Mouse (Mus musculus) brain, embryonic 14.5 days (tissue): ENCODE measurements at regions not wholly inside any gene's neighbourhood (a gene's known extent, or its start where the extent isn't known, plus 50 kb on each side); places are given as distances from the start of the nearest gene placed in this dataset.
"Not testable (repeated sequence)": the region's sequence is repeated elsewhere in the genome, so short reads cannot be mapped to it uniquely, and the experiment has no call there.

Source experiments
- DNase-seq: peaks from one replicate; pipeline ENCODE4 v3.0.0-alpha.2; 2011; ENCODE audit warnings: low read depth
- CTCF ChIP-seq: fragments of 200-500 bp; IDR thresholded peaks from 2 replicates; pipeline ENCODE4 v1.5.1; 2012; ENCODE audit warnings: inconsistent platforms, mild to moderate bottlenecking, moderate library complexity, borderline replicate concordance; ENCODE audit not compliant: insufficient read depth, insufficient read length; ENCODE audit errors: extremely low read depth
- POLR2A ChIP-seq: fragments of 200-500 bp; IDR thresholded peaks from 2 replicates; pipeline ENCODE4 v1.6.1; 2012; ENCODE audit warnings: mild to moderate bottlenecking, inconsistent platforms, borderline replicate concordance; ENCODE audit not compliant: poor library complexity, insufficient read depth, insufficient read length, severe bottlenecking; ENCODE audit errors: extremely low read depth

DNA sequence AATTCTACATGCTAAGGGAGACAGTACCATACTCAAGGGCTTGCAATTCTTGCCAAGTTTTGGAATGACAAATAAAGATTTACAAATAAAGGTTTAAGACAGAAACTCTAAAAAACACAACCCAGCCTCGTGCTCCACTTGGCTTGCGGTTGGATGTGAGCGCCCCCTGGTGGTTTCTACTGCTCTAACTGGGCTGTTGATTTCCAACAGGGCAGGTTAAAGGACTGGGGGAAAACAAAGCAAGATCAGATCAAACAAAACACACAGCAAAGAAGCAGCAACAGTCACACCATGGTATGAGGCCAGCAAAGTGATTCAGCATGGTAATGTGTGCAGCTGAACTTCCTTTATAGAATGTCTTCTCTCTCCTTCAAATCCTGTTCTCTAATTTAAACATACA lies 339.2 kb downstream of the Adam3 start:
- TF ChIP-seq POLR2A (no peak), CTCF (peak; percentile 90)
- DNase-seq = peak; percentile 91

DNA sequence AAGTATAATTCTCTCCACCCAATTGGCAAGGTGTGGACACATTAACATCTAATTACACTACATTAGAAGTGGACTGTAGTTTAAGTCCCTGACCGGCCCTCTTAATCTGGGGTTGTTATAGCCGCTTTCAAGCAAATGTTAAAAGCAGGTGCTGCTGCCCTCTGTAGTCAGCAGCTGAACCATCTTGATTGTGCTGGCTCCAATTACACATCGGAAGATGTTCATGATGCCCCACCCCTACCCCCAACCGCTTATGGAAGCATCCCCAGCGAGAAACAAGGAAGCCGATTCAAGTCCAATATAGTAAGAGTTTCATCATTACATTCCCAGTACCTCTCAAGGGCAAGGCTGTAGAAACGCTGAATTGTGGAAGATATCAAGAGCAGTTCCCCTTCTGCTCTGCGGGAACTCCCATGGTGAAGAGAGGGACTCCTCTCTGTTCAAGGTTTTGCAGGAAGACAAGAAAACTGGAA lies 341.7 kb downstream of the Adam3 start:
- no peak for TF ChIP-seq POLR2A
- no peak for TF ChIP-seq CTCF

DNA sequence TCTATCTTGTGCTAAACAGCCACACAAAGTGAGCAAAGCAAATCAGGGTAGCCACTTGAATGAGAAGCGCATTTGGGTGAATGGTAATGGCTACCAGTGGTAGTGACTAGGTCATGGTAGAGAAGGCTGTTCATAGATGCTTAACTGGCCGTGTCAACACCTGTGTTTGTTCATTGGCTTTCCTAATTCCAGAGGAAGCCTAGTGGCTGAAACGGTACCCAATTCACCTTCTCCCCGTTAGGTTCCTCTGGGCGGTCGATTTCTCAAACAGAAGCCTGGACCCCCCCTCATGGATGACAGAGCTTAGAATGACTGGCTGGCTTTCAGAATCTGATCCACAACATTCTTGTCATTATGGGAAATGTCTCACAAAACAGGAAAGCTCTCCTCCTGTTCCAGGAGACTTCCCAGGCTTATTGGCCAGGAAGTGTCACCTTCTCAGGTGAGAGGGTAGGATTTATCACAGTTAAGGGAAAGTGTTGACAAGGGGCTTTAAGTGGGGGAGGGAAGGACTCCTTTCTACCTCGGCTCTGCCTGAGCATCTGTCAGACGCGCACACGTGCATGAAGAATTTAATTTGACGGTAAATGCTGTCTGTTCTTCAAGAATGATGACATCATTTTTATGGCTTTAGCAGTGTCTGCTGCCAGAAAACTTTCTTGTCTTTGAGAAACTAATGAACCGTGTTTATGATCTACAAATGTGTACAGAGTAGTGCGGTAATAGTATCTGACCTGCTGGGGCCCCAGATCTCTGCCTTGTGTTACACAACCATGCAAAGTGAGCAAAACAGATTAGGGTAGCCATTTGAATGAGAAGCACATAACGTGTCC lies 342.3 kb downstream of the Adam3 start:
- no peak for TF ChIP-seq CTCF
- peak; percentile 34 for DNase-seq

More for the DNA sequence above, 341.7 kb downstream of the Adam3 start:
- no peak for DNase-seq

DNA sequence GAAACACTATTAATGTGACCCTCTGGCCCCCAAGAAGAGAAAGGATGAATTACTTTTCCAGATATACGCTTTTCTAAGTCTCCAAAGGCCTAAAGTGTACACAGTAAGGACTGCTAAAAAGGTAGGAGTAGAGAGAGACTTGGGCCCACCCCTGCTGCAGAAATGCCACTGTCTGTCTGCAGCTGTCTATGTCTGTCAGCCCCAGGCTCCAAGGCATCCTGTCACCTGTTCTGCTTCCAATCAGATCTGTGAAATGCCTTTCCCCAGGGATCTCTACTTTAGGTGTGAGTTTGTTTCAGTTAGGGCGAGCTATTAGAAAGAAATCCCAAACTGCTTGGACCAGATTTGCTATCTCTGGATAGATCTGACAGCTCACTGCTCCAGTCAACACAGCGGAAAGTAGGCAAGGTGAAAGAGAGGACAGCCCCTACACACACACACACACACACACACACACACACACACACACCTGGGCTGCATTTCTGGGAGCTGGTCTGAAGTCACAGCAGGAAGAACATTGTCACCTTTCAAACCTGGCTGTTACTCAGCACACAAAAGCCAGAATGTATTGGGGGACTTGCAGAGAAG lies 343.9 kb downstream of the Adam3 start:
- TF ChIP-seq CTCF = no peak
- TF ChIP-seq POLR2A = no peak
- no peak for DNase-seq

DNA sequence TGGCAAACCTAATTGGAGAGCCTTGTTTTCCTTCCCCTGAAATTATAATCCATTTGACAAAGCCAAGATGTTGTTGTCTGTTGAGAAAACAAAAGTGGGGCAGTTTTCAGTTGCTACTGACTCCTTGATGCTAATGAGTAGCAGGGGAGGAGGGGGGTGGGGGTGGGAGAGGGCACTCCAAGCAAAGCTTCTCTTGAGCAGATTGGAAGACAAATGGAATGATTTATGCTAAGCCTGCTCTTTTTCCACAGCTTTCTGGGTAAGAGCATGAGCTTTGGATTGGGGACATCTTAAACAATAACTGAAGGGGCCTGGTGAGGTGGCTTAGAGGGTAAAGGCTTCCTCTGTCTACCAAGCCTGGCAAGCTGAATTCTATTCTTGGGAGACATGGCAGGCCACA lies 347.6 kb downstream of the Adam3 start:
- peak; percentile 18 for DNase-seq

DNA sequence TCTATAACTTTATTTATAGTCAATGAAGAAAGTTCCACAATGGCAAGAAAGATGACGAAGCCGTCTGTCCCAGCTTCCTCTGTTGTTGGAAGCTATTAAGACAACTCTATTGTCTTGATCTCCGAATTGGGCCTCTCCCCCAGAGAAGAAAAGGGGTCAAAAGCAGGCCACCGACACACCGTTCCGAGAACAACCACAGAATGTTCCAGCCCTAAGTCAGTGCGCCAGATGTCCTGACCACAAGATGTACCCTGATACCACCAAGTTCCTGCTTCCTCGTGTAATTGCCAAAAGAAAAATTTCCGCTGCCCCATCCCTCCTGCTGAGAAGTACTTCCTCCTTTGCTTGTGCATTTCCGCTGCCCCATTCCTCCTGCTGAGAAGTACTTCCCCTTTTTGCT lies 348.8 kb downstream of the Adam3 start:
- not testable (repeated sequence) for DNase-seq

More for the DNA sequence above, 347.6 kb downstream of the Adam3 start:
- TF ChIP-seq CTCF = no peak

DNA sequence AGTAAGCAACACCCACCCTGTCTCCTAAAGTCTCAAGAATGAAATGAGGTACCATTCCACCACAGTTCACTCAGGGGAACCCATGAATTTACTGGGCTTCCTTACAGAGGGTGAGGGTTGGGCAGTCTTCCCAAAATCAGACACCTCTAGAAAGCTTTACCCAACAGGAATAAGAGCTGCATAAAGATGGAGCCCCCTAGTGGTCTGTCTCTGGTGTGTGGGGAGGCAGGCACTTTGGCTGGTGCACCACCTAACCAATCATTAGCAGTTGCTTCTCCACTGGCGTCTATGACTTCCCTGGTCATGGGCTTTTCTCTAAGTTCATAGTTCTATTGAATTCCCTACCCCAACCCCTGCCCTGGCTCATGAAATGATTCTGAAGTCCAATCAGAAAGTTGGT lies 351.1 kb downstream of the Adam3 start:
- peak; percentile 29; the same call in 1 of the 2 replicates for TF ChIP-seq CTCF
- no peak for TF ChIP-seq POLR2A
- no peak for DNase-seq

DNA sequence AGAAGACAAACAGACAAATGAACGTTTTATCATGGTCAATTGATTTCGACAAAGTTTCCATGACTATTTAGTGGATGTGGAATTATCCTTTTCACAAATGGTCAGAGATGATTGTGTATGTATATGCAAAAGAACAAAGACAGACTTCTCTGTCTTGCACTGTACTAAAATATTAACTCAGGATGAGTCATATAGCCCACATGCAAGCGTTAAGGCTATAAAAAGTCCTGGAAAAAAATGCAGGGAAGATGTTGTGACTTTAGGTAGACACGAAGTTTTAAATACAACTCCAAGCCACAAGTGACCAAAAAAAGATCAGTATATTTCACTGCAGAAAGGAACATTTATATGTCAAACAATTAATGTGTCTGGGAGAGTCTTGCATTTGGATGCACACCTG lies 353.6 kb downstream of the Adam3 start:
- TF ChIP-seq POLR2A = no peak
- no peak for TF ChIP-seq CTCF
- DNase-seq = no peak

DNA sequence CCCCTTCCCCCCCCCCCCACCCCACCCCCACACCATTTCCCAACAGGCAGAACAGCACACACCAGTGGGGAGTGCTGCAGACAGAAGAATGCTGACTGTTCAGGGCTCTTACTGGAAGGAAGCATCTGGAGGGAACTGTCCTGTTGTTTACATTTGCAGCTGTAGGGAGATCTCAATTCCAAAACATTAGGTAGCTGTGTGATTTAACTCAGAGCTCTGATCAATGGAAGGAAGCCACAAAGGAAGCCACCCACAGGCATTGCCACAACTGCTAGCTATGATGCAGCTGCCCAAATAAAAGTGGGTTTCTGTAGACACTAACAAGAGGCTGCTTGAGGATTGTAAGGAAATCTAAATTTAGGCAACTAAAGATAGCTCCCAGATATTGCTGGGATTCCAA lies 359.7 kb downstream of the Adam3 start:
- peak; percentile 30 for DNase-seq
- TF ChIP-seq CTCF (no peak), POLR2A (no peak)

DNA sequence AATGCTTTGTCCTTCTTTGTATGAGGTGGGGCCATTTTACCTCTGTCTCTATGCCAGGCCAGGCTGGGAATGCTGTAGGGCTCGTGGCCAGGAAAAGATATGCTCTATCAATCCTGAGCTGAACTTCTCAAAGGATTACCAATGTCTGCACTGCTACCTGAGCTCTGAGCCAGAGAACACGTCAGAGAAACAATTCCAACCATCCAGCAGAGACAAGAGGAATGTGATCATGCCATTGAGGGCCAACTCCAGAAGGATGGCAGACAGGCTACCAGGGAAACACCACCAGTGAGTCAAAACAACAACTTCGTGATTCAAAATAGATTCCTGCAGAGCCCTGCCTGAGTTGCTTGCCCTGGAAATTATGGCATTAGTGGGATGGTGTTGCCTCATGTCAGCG lies 361.0 kb downstream of the Adam3 start:
- TF ChIP-seq POLR2A (no peak), CTCF (no peak)
- DNase-seq = no peak

DNA sequence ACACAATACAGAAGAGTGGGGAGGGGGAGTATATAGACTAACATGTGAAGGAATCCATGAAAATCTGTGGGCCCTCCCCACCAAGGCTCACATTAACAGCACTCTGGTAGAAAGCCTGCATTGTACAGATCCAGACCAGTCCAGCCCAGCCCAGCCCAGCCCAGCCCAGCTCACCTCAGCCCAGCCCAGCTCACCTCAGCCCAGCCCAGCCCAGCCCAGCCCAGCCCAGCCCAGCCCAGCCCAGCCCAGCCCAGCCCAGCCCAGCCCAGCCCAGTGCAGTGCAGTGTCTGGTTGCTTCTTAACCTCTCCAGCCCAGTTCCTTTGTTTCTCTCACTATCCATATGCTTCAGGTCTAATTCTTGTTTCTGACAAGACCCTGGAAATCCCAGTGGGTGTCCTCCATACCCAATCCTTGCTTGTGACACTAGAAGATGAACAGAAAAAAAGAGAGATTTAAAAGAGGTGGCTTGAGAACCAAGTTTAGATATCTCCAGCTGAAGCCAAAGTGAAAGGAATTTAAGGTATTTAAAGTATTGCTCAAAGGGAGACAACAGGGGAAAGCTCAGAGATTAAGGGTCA lies 366.5 kb downstream of the Adam3 start:
- DNase-seq = no peak
- TF ChIP-seq CTCF = no peak

DNA sequence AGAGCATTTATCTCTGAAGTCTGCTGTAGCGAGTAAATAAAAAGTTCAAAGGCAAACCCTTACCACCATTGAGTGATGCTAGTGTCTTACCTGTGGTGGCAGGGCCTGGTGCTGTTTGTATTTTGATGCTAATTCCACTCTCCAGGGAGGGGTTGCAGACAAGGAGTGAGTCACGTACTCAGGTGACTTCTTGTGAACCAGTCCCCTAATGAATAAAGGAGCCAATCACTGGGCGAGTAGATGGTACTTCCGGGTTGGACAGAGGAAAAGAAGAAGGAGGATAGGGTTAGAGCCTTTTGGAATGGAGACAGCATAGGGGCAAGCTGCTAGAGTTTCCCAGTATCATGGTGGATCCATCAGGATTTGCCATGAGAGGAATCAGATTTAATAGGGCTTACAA lies 370.5 kb downstream of the Adam3 start:
- DNase-seq = no peak
- no peak for TF ChIP-seq CTCF
- no peak for TF ChIP-seq POLR2A

DNA sequence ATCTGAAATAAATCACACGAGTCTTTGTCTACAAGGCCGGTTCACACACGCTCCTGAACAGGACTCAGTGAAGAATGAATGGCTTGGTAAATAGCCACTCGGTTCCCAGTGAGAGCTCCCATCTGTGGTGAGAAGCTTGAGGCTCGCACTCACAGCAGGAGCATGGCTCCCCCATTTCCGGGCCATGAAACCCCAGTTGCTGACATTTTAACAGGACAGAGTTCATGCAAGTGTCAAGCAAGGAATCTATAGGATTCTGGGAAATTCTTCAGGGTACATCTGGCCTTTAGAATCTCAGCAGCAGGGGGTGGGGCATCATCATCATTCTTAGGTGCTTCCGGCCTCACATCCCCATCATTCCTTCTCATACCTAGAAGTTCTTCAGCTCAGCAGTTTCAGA lies 371.8 kb downstream of the Adam3 start:
- no peak for DNase-seq
- no peak for TF ChIP-seq POLR2A
- TF ChIP-seq CTCF = no peak

DNA sequence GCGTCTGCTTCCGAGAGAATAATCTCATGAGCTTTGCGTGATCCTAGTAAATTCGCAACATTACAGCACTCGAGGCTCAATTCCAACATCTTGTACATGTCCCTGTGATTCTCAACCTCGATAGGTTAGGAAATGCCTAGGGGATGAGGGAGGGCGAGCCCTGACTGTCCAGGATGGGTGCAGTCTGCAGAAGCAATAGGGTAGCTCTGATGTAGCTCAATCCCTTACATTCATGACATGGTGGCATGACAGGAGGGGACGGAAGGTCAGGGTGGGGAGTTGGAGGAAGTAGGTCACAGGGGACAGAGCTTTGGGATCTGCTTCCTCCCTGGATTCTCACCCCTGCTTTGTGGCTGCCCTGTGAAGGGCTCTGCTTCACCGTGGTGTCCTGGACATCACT lies 373.3 kb downstream of the Adam3 start:
- no peak for DNase-seq
- TF ChIP-seq POLR2A = no peak
- TF ChIP-seq CTCF = no peak
